ENCODE assay signal across 30 mouse cellular contexts in genomic region chr16:70952937-70953336, GRCm38 (mm10).
"Had no signal": no experiment of that assay in that cellular context is flagged by ENCODE, and none has a peak within 500 bp of the region (broad histone marks: within the 10 kb centered on the region; RNA-seq: fewer than 3 reads in every experiment).

No protein-coding gene starts in this region.

- H3K4me1 ChIP-seq: limb, embryonic 10.5 days; limb, embryonic 12.5 days; limb, embryonic 13.5 days; limb, embryonic 15.5 days; liver, embryonic 12.5 days; liver, embryonic 13.5 days; liver, embryonic 15.5 days; lung, embryonic 15.5 days; megakaryocyte, embryonic 14.5 days; midbrain, embryonic 10.5 days; midbrain, embryonic 12.5 days; midbrain, embryonic 15.5 days had no signal

- H3K36me3 ChIP-seq: limb, embryonic 10.5 days; limb, embryonic 12.5 days; limb, embryonic 13.5 days; limb, embryonic 15.5 days; liver, embryonic 12.5 days; liver, embryonic 13.5 days; liver, embryonic 15.5 days; lung, embryonic 15.5 days; midbrain, embryonic 10.5 days; midbrain, embryonic 12.5 days; midbrain, embryonic 15.5 days had no signal

- H3K4me3 ChIP-seq: left cerebral cortex, adult 2 months; limb, embryonic 10.5 days; limb, embryonic 12.5 days; limb, embryonic 13.5 days; limb, embryonic 15.5 days; liver, embryonic 12.5 days; liver, embryonic 13.5 days; liver, embryonic 15.5 days; lung, embryonic 15.5 days; midbrain, embryonic 10.5 days; midbrain, embryonic 12.5 days; midbrain, embryonic 15.5 days; myocyte had no signal

- H3K9ac ChIP-seq: limb, embryonic 12.5 days; limb, embryonic 13.5 days; limb, embryonic 15.5 days; liver, embryonic 12.5 days; liver, embryonic 13.5 days; liver, embryonic 14.5 days; liver, embryonic 15.5 days; liver, postnatal 0 days; lung, embryonic 14.5 days; lung, embryonic 15.5 days; midbrain, embryonic 12.5 days; midbrain, embryonic 15.5 days had no signal

- H3K9me3 ChIP-seq: limb, embryonic 10.5 days; limb, embryonic 12.5 days; limb, embryonic 15.5 days; liver, embryonic 12.5 days; liver, embryonic 13.5 days; liver, embryonic 15.5 days; lung, embryonic 15.5 days; midbrain, embryonic 10.5 days; midbrain, embryonic 12.5 days; midbrain, embryonic 15.5 days had no signal

- H3K27me3 ChIP-seq: limb, embryonic 12.5 days; limb, embryonic 13.5 days; limb, embryonic 15.5 days; liver, embryonic 12.5 days; liver, embryonic 13.5 days; liver, embryonic 15.5 days; lung, embryonic 15.5 days; megakaryocyte, embryonic 14.5 days; midbrain, embryonic 12.5 days; midbrain, embryonic 15.5 days had no signal

- H3K27ac ChIP-seq: left cerebral cortex, adult 2 months; limb, embryonic 10.5 days; limb, embryonic 12.5 days; limb, embryonic 13.5 days; limb, embryonic 15.5 days; liver, embryonic 12.5 days; liver, embryonic 13.5 days; liver, embryonic 14.5 days; liver, embryonic 15.5 days; lung, embryonic 15.5 days; macrophage; midbrain, embryonic 10.5 days; midbrain, embryonic 12.5 days; midbrain, embryonic 15.5 days had no signal

- DNase-seq: left cerebral cortex, postnatal 4 days; liver; liver, embryonic 13.5 days; liver, postnatal 0 days; lung, adult 18-20 months; lung, adult 2 months; lung, embryonic 14.5 days; lung, postnatal 10 days; lung, postnatal 14 days; lung, postnatal 36 days; lung, postnatal 4 days; midbrain, embryonic 14.5 days had no signal

- H3K4me2 ChIP-seq: limb, embryonic 12.5 days; limb, embryonic 13.5 days; limb, embryonic 15.5 days; liver, embryonic 11.5 days; liver, embryonic 12.5 days; liver, embryonic 13.5 days; liver, embryonic 15.5 days; lung, embryonic 14.5 days; lung, embryonic 15.5 days; midbrain, embryonic 12.5 days; midbrain, embryonic 15.5 days had no signal

- ATAC-seq: liver, embryonic 12.5 days; liver, postnatal 0 days; lung, postnatal 0 days; midbrain, embryonic 15.5 days; midbrain, embryonic 16.5 days had no signal
